Mouse (Mus musculus) E14TG2a.4 (cell line): Measurements from ENCODE around the gene Snx17.

Source experiments
- CTCF ChIP-seq: conservative IDR thresholded peaks from 2 replicates; pipeline ENCODE4 v1.5.1; 2014; ENCODE audit warnings: low read length
- NANOG ChIP-seq: IDR thresholded peaks from 2 replicates; pipeline ENCODE4 v1.6.1; 2014; ENCODE audit warnings: borderline replicate concordance, low read length, mixed read lengths
- POU5F1 ChIP-seq: IDR thresholded peaks from 2 replicates; pipeline ENCODE4 v1.6.1; 2014; ENCODE audit warnings: low read length, borderline replicate concordance

DNA sequence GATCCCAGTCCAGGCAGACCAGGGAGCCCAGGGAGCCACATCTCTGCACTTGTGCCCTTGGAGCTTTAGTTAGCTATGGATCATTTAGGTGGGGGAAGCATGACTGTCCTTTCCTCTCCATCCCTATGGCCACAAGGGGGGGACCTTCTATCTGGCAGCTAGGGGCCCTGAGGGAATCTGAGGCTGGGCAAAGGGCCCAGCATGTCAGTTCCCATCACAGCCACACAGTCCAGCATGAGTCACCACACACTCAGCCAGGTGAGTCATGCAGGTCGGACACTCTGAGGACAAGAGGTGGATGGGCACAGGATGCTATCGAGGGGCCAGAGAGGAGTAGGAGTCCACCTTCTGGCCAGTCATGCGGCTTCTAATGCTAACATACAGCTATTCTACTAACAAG, 41.3 kb upstream of the Snx17 start:
- TF ChIP-seq CTCF (no peak), POU5F1 (no peak), NANOG (no peak)
